Comparison of ENCODE assay signal across 26 mouse cellular contexts in the genomic region with DNA sequence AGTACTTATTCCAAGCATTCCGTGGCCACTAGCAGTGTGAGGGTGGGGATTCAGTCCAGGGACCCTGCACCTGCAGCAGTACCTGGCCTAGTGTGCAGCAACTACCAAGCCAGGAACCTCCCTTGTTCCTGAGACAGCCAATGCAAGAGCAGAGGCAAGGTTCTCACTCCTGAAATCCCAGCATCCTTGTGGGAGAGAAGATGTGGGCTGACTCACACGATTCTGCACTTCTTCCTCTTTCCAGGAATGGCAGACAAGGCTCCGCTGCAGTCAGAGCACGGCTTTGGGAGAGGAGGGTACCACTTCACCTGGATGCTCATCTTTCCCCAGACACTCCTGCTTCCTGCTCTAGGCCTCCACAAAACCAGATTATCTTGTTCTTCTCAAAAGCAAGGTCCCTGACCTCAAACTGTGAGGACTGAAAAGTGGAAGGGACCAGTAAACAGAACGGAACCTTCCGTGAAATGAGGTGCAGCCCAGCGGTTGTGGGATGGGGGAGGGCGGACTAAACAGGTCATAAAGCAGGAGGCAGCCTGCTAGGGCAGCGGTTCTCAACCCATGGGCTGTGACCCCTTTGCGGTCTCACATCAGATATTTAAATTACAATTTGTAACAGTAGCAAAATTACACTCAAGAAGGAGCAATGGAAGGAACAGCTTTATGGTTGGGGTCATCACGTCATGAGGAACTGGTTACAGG. TPM values are rescaled to one million over a fixed set of nuclear protein-coding genes. Genes with fewer than 3 reads are reported as not detected.
A peak's percentile ranks its signal among the peaks of the same experiment; 100 is the strongest.
DNase-seq lines count a peak whose midpoint lies in the region; ATAC-seq and TF ChIP-seq lines count a peak whose summit lies in the region.
"Had no signal": no experiment of that assay in that cellular context is flagged by ENCODE, and none has a peak within 500 bp of the region (broad histone marks: within the 10 kb centered on the region; RNA-seq: fewer than 3 reads in every experiment).

No protein-coding gene starts in this region.

- ATAC-seq in frontal cortex, adult (ENCODE audit: low TSS enrichment), result peak; percentile 39
- ATAC-seq: activated CD4-positive, CD25-positive, alpha-beta regulatory T cell, adult 4 months; CD4-positive, CD25-positive, alpha-beta regulatory T cell, adult 4 months; forebrain, embryonic 14.5 days; Patski had no signal

- 61% methylated on average over 11 of the region's 11 CpGs for WGBS in limb, embryonic 10.5 days

- peaks cover 8% of the 10 kb centered on the region for H3K4me1 ChIP-seq in limb, embryonic 10.5 days

- no peaks in the 10 kb centered on the region; the same call in 1 of the 2 replicates for H3K36me3 ChIP-seq in limb, embryonic 10.5 days
- H3K36me3 ChIP-seq: embryonic facial prominence, embryonic 10.5 days; forebrain, embryonic 10.5 days had no signal

- intact Hi-C loops in left cerebral cortex, adult 2 months (cut with DNase I), result no loop called here

- TF ChIP-seq CTCF in left cerebral cortex, adult 2 months (IDR thresholded peaks at IDR 0.05), result no peak

- no peak overlapping the region for H3K4me3 ChIP-seq in left cerebral cortex, adult 2 months
- H3K4me3 ChIP-seq in limb, embryonic 10.5 days, result no peak overlapping the region
- H3K4me3 ChIP-seq: embryonic facial prominence, embryonic 10.5 days; forebrain, embryonic 10.5 days; heart, embryonic 10.5 days had no signal

- H3K27ac ChIP-seq in left cerebral cortex, adult 2 months, result peak overlapping the region; percentile 78
- no peak overlapping the region for H3K27ac ChIP-seq in limb, embryonic 10.5 days
- H3K27ac ChIP-seq: embryonic facial prominence, embryonic 10.5 days; forebrain, embryonic 10.5 days; heart, embryonic 10.5 days; hindbrain, embryonic 14.5 days had no signal

- H3K9me3 ChIP-seq in limb, embryonic 10.5 days (replicated peaks), result no peaks in the 10 kb centered on the region
- H3K9me3 ChIP-seq: embryonic facial prominence, embryonic 10.5 days; forebrain, embryonic 10.5 days; heart, embryonic 10.5 days had no signal

- no peak for DNase-seq in frontal cortex, postnatal 25 days (ENCODE audit: low spot score in 2 of 2)
- DNase-seq in left cerebral cortex, adult 2 months (ENCODE audit: extremely low spot score in 1 of 2, low spot score in 2 of 2), result peak in 1 of 2 experiments; percentile 12
- no peak for DNase-seq in left cerebral cortex, adult 8-10 months (ENCODE audit: low spot score in 2 of 2)
- DNase-seq in right cerebral cortex, adult 2 months (ENCODE audit: low spot score in 2 of 2), result peak; percentile 37 to 52
- DNase-seq in right cerebral cortex, postnatal 10 days (ENCODE audit: low spot score in 2 of 2), result no peak
- peak; percentile 76 for DNase-seq in brain, adult 2 months (ENCODE audit: low read depth, low spot score)
- no peak for DNase-seq in limb, embryonic 10.5 days (ENCODE audit: low spot score)
- DNase-seq: adrenal gland, postnatal 14 days; B cell, adult 2 months; cerebellum, adult 18-20 months; cerebellum, adult 9-11 months; cerebellum, postnatal 36 days; gastrocnemius, postnatal 10 days; heart, adult 18-20 months; heart, postnatal 10 days; heart, postnatal 4 days had no signal

- no peaks in the 10 kb centered on the region for H3K27me3 ChIP-seq in limb, embryonic 10.5 days (ENCODE audit: low read depth, poor library complexity, severe bottlenecking)
- H3K27me3 ChIP-seq: Patski had no signal

RNA-seq across cellular contexts. Expression of a gene that starts 4.6 kb away (rescaled TPM):
- 100 to 1,000 TPM; 241 to 276 TPM for total RNA-seq in left cerebral cortex, adult 2 months (2021)
- 100 to 1,000 TPM; 244 to 339 (median 284) TPM for total RNA-seq in left cerebral cortex, adult 8-10 months (2022)
- polyA plus RNA-seq in limb, embryonic 10.5 days (2016; fragmentation: Nextera tagmentation; extraction: Ambion mirVana), result 669 and 688 TPM in 2 replicates

RNA-seq across cellular contexts. Expression of a gene that starts 41.1 kb away (rescaled TPM):
- 100 to 1,000 TPM; 102 TPM for total RNA-seq in left cerebral cortex, adult 2 months (2021)
- 10 to 100 TPM; 84.7 to 97.3 (median 85.8) TPM for total RNA-seq in left cerebral cortex, adult 8-10 months (2022)
- polyA plus RNA-seq in limb, embryonic 10.5 days (2016; fragmentation: Nextera tagmentation; extraction: Ambion mirVana), result 47.4 and 50.6 TPM in 2 replicates

RNA-seq across cellular contexts. Expression of a gene that starts 47.6 kb away (rescaled TPM):
- total RNA-seq in left cerebral cortex, adult 2 months (2021), result 1 to 10 TPM; 3.1 to 3.3 TPM
- 1 to 10 TPM; 3.0 to 5.1 (median 3.8) TPM for total RNA-seq in left cerebral cortex, adult 8-10 months (2022)
- 11.4 and 13.7 TPM in 2 replicates for polyA plus RNA-seq in limb, embryonic 10.5 days (2016; fragmentation: Nextera tagmentation; extraction: Ambion mirVana)
- total RNA-seq: adrenal gland, adult 18-20 months; adrenal gland, postnatal 14 days; heart, adult 18-20 months had no signal
- polyA plus RNA-seq: activated CD4-positive, CD25-positive, alpha-beta regulatory T cell, adult 4 months; CD4-positive, CD25-positive, alpha-beta regulatory T cell, adult 4 months had no signal

Comparison
In these comparisons a context has a peak if more than half of its experiments do, and no peak if none do; other contexts are left out.
1. DNase-seq: peak in right cerebral cortex, adult 2 months (2 of 2) and brain, adult 2 months (single experiment); none in frontal cortex, postnatal 25 days (0 of 2), left cerebral cortex, adult 8-10 months (0 of 2), right cerebral cortex, postnatal 10 days (0 of 2) and limb, embryonic 10.5 days (single experiment).